17 mouse cellular contexts compared by ENCODE assay signal in genomic region chr14:48662568-48663236, GRCm38 (mm10). TPM values are rescaled to one million over a fixed set of nuclear protein-coding genes. Genes with fewer than 3 reads are reported as not detected.
DNase-seq lines count a peak whose midpoint lies in the region; ATAC-seq and TF ChIP-seq lines count a peak whose summit lies in the region.
"Had no signal": no experiment of that assay in that cellular context is flagged by ENCODE, and none has a peak within 500 bp of the region (broad histone marks: within the 10 kb centered on the region; RNA-seq: fewer than 3 reads in every experiment).

No protein-coding gene starts in this region.

- intact Hi-C loops in left cerebral cortex, postnatal 36 days (cut with DNase I), result loop anchor here (10.0 kb wide), 1 partner anchor 332 kb away; no protein-coding TSS in a partner anchor

- TF ChIP-seq EP300 in ES-Bruce4 (IDR thresholded peaks at IDR 0.05; ENCODE audit: insufficient read depth, low read depth, low read length), result no peak

- peak overlapping the region; percentile 47 for H3K4me3 ChIP-seq in ES-Bruce4 (ENCODE audit: low read depth, low read length)
- peak overlapping the region; percentile 22 for H3K4me3 ChIP-seq in forebrain, embryonic 15.5 days
- peak overlapping the region; percentile 95 for H3K4me3 ChIP-seq in midbrain, embryonic 11.5 days (ENCODE audit: low read depth, low read length)
- H3K4me3 ChIP-seq: limb, embryonic 12.5 days; neural tube, embryonic 12.5 days had no signal

- no peaks in the 10 kb centered on the region for H3K4me1 ChIP-seq in ES-Bruce4 (ENCODE audit: control insufficient read depth, insufficient read depth, low read length)
- H3K4me1 ChIP-seq in forebrain, embryonic 15.5 days, result peaks cover 33% of the 10 kb centered on the region
- H3K4me1 ChIP-seq in midbrain, embryonic 11.5 days (ENCODE audit: control insufficient read depth, insufficient read depth, low read length), result peaks cover 34% of the 10 kb centered on the region
- H3K4me1 ChIP-seq: neural tube, embryonic 12.5 days had no signal

- WGBS in forebrain, embryonic 15.5 days, result under 1% methylated on average over 16 of the region's 16 CpGs
- WGBS in midbrain, embryonic 11.5 days, result 0% methylated on average over 16 of the region's 16 CpGs

- H3K9ac ChIP-seq in ES-Bruce4 (ENCODE audit: low read depth, poor library complexity, severe bottlenecking), result peak overlapping the region; percentile 24; the same call in 1 of the 2 replicates
- H3K9ac ChIP-seq in forebrain, embryonic 15.5 days (replicated peaks), result no peak overlapping the region
- H3K9ac ChIP-seq in midbrain, embryonic 11.5 days (ENCODE audit: low read length), result peak overlapping the region; percentile 100
- H3K9ac ChIP-seq: limb, embryonic 12.5 days; neural tube, embryonic 12.5 days had no signal

- peak overlapping the region; percentile 35 for H3K4me2 ChIP-seq in forebrain, embryonic 15.5 days (replicated peaks)
- peak overlapping the region; percentile 100 for H3K4me2 ChIP-seq in midbrain, embryonic 11.5 days
- H3K4me2 ChIP-seq: limb, embryonic 12.5 days; neural tube, embryonic 12.5 days had no signal

- TF ChIP-seq CTCF in ES-Bruce4 (IDR thresholded peaks at IDR 0.05; ENCODE audit: low read depth, low read length), result no peak
- TF ChIP-seq CTCF in brain, embryonic 14.5 days (IDR thresholded peaks at IDR 0.05; ENCODE audit: borderline replicate concordance, extremely low read depth, insufficient read depth, insufficient read length), result no peak

- no peaks in the 10 kb centered on the region for H3K36me3 ChIP-seq in ES-Bruce4 (ENCODE audit: control insufficient read depth, insufficient read depth, low read length, poor library complexity, severe bottlenecking)
- H3K36me3 ChIP-seq in forebrain, embryonic 15.5 days, result no peaks in the 10 kb centered on the region
- peaks cover 7% of the 10 kb centered on the region; the same call in 1 of the 2 replicates for H3K36me3 ChIP-seq in midbrain, embryonic 11.5 days (ENCODE audit: control insufficient read depth, insufficient read depth, low read length)
- H3K36me3 ChIP-seq: limb, embryonic 12.5 days; neural tube, embryonic 12.5 days had no signal

- no peak for TF ChIP-seq POLR2A in ES-Bruce4 (IDR thresholded peaks at IDR 0.05; ENCODE audit: insufficient read depth, low read length)
- no peak for TF ChIP-seq POLR2A in brain, embryonic 14.5 days (IDR thresholded peaks at IDR 0.05; ENCODE audit: borderline replicate concordance, extremely low read depth, insufficient read depth, insufficient read length, poor library complexity, severe bottlenecking)

- no peaks in the 10 kb centered on the region for H3K9me3 ChIP-seq in ES-Bruce4 (replicated peaks; ENCODE audit: control insufficient read depth, insufficient read depth, low read length, poor library complexity, severe bottlenecking)
- H3K9me3 ChIP-seq in forebrain, embryonic 15.5 days, result no peaks in the 10 kb centered on the region
- H3K9me3 ChIP-seq in midbrain, embryonic 11.5 days (ENCODE audit: control insufficient read depth, low read length), result no peaks in the 10 kb centered on the region
- H3K9me3 ChIP-seq: limb, embryonic 12.5 days; neural tube, embryonic 12.5 days had no signal

- peak; percentile 85 for DNase-seq in brain, embryonic 14.5 days (ENCODE audit: low read depth)
- DNase-seq in midbrain, embryonic 11.5 days (ENCODE audit: low spot score, missing footprints), result peak; percentile 89
- no peak for DNase-seq in layer of hippocampus, adult 18-20 months (ENCODE audit: low spot score in 2 of 2)
- no peak for DNase-seq in left cerebral cortex, postnatal 36 days (ENCODE audit: low spot score in 2 of 2)
- DNase-seq: gastrocnemius, postnatal 36 days; kidney, adult 2 months; lung, adult 18-20 months; right cerebral cortex, adult 18-20 months; thymus, postnatal 25 days had no signal

- no peak for ATAC-seq in forebrain, embryonic 15.5 days (replicated peaks)
- ATAC-seq in midbrain, embryonic 11.5 days (ENCODE audit: low FRiP score), result no peak
- ATAC-seq in cerebellum, adult (ENCODE audit: insufficient number of reproducible peaks, low FRiP score, low TSS enrichment), result no peak

- peaks cover 29% of the 10 kb centered on the region for H3K27me3 ChIP-seq in ES-Bruce4 (ENCODE audit: control insufficient read depth, insufficient read depth, low read length, poor library complexity, severe bottlenecking)
- H3K27me3 ChIP-seq in forebrain, embryonic 15.5 days, result peaks cover 69% of the 10 kb centered on the region
- no peaks in the 10 kb centered on the region for H3K27me3 ChIP-seq in midbrain, embryonic 11.5 days (ENCODE audit: control insufficient read depth, insufficient read depth, low read length)

- H3K27ac ChIP-seq in ES-Bruce4 (ENCODE audit: insufficient read depth, low read length), result no peak overlapping the region
- H3K27ac ChIP-seq in forebrain, embryonic 15.5 days (replicated peaks), result no peak overlapping the region
- H3K27ac ChIP-seq in midbrain, embryonic 11.5 days (ENCODE audit: low read depth, low read length), result peak overlapping the region; percentile 76
- H3K27ac ChIP-seq: limb, embryonic 12.5 days; neural tube, embryonic 12.5 days had no signal

RNA-seq across cellular contexts. Expression of gene Otx2, which starts 10.9 kb away (rescaled TPM):
- polyA plus RNA-seq in ES-Bruce4 (2011; ENCODE audit: insufficient read depth, insufficient read length, low read depth, missing spikeins), result 45.0 and 51.6 TPM in 2 replicates
- 44.7 and 65.6 TPM in 2 replicates for polyA plus RNA-seq in brain, embryonic 14.5 days (2012; rRNA removed)
- polyA plus RNA-seq in forebrain, embryonic 15.5 days (2015; fragmentation: Nextera tagmentation; extraction: Ambion mirVana), result 10.7 and 18.8 TPM in 2 replicates
- polyA plus RNA-seq in midbrain, embryonic 11.5 days (2014; fragmentation: Nextera tagmentation; extraction: Ambion mirVana), result 229 and 230 TPM in 2 replicates
- total RNA-seq in layer of hippocampus, adult 18-20 months (2021), result 1 to 10 TPM in 1 of 2 experiments, under 1 TPM in 1; 0.68 to 2.0 TPM
- total RNA-seq in left cerebral cortex, postnatal 36 days (2021), result under 1 TPM; 0.16 to 0.39 TPM
- total RNA-seq: adrenal gland, postnatal 4 days; gastrocnemius, postnatal 36 days; megakaryocyte, adult 5-6 weeks had no signal
- polyA plus RNA-seq: heart, postnatal 0 days; kidney, adult 2 months; limb, embryonic 12.5 days; neural tube, embryonic 12.5 days had no signal

Comparison
In these comparisons a context has a peak if more than half of its experiments do, and no peak if none do; other contexts are left out.
1. H3K4me3 ChIP-seq: peak in every context shown above with its lines; median percentile 95 in midbrain, embryonic 11.5 days; 47 in ES-Bruce4; 22 in forebrain, embryonic 15.5 days.
2. DNase-seq: peak in brain, embryonic 14.5 days (single experiment) and midbrain, embryonic 11.5 days (single experiment); none in layer of hippocampus, adult 18-20 months (0 of 2) and left cerebral cortex, postnatal 36 days (0 of 2).